Mouse (Mus musculus) myocyte (in vitro differentiated cells): ENCODE data around the gene Samd8. TPM values are rescaled to one million over a fixed set of nuclear protein-coding genes. Genes with fewer than 3 reads are reported as not detected.

Source experiments
- H3K27me3 ChIP-seq: one replicate; pipeline ENCODE4 v1.6.1; 2011; ENCODE audit not compliant: control insufficient read depth, insufficient read depth, insufficient read length
- H3K36me3 ChIP-seq: one replicate; pipeline ENCODE4 v1.6.1; 2011; ENCODE audit not compliant: control insufficient read depth, insufficient read depth
- H3K4me2 ChIP-seq: one replicate; pipeline ENCODE4 v1.6.1; 2011; ENCODE audit warnings: low read depth, control low read depth
- H3K4me3 ChIP-seq: one replicate; pipeline ENCODE4 v1.5.1; 2011; ENCODE audit warnings: mild to moderate bottlenecking, control low read depth, moderate library complexity
- H3K79me2 ChIP-seq: one replicate; pipeline ENCODE4 v1.6.1; 2011; ENCODE audit not compliant: control insufficient read depth, insufficient read depth
- H3ac ChIP-seq: one replicate; pipeline ENCODE4 v1.6.1; 2011; ENCODE audit not compliant: control insufficient read depth, insufficient read length
- CEBPB ChIP-seq: IDR thresholded peaks from 2 replicates; pipeline ENCODE4 v1.6.1; 2011; ENCODE audit warnings: mild to moderate bottlenecking, moderate library complexity; ENCODE audit not compliant: poor library complexity, insufficient read depth, severe bottlenecking
- E2F4 ChIP-seq: IDR thresholded peaks from one replicate; pipeline ENCODE4 v1.6.1; 2011; ENCODE audit warnings: mild to moderate bottlenecking, control low read depth, moderate library complexity; ENCODE audit not compliant: insufficient read depth
- MAX ChIP-seq: IDR thresholded peaks from one replicate; pipeline ENCODE4 v1.6.1; 2011; ENCODE audit warnings: low read depth, mild to moderate bottlenecking, control low read depth
- MYOD1 ChIP-seq, 3 experiments: IDR thresholded peaks; one replicate each; pipeline ENCODE4 v1.6.1; 2011; ENCODE audit warnings: control low read depth in 2 of 3, low read depth in 2 of 3, mild to moderate bottlenecking in 2 of 3, moderate library complexity in 1 of 3; ENCODE audit not compliant: insufficient read length in 2 of 3, control insufficient read depth in 1 of 3
- MYOG ChIP-seq, 3 experiments: IDR thresholded peaks; one replicate each; pipeline ENCODE4 v1.6.1; 2011; ENCODE audit warnings: control low read depth in 2 of 3, low read depth in 2 of 3, mild to moderate bottlenecking in 2 of 3; ENCODE audit not compliant: insufficient read length in 2 of 3, control insufficient read depth in 1 of 3, insufficient read depth in 1 of 3
- POLR2A ChIP-seq: IDR thresholded peaks from one replicate; pipeline ENCODE4 v1.6.1; 2011; ENCODE audit warnings: low read depth, mild to moderate bottlenecking, control low read depth, moderate library complexity; ENCODE audit not compliant: insufficient read length
- POLR2AphosphoS2 ChIP-seq: IDR thresholded peaks from one replicate; pipeline ENCODE4 v1.6.1; 2011; ENCODE audit warnings: low read depth, control low read depth; ENCODE audit not compliant: insufficient read length
- REST ChIP-seq: IDR thresholded peaks from one replicate; pipeline ENCODE4 v1.6.1; 2011; ENCODE audit warnings: mild to moderate bottlenecking, control low read depth, moderate library complexity; ENCODE audit not compliant: insufficient read depth, insufficient read length
- SRF ChIP-seq: IDR thresholded peaks from one replicate; pipeline ENCODE4 v1.6.1; 2011; ENCODE audit warnings: low read depth; ENCODE audit not compliant: control insufficient read depth, insufficient read length
- TCF12 ChIP-seq: IDR thresholded peaks from one replicate; pipeline ENCODE4 v1.6.1; 2011; ENCODE audit warnings: mild to moderate bottlenecking, control low read depth; ENCODE audit not compliant: poor library complexity, insufficient read depth, severe bottlenecking
- TCF3 ChIP-seq: IDR thresholded peaks from one replicate; pipeline ENCODE4 v1.6.1; 2011; ENCODE audit warnings: low read depth, control low read depth; ENCODE audit not compliant: insufficient read length
- USF1 ChIP-seq: IDR thresholded peaks from one replicate; pipeline ENCODE4 v1.6.1; 2011; ENCODE audit warnings: low read depth, mild to moderate bottlenecking, control low read depth, moderate library complexity
- polyA plus RNA-seq: library from polyadenylated mRNA; unstranded; fragments of >200 nt; fragmentation: generic; extraction: Trizol; gene quantifications from one replicate; pipeline ENCODE4 v1.2.1, GENCODE M21; 2012; ENCODE audit warnings: missing spikeins

Samd8 gene
- polyA plus RNA-seq, 1 experiment: 27.8 TPM

- Histone ChIP-seq H3K4me2 (peak overlapping the region; percentile 88), H3K79me2 (peaks cover 19% of the 10 kb centered on the region), H3K36me3 (no peaks in the 10 kb centered on the region), H3K27me3 (no peaks in the 10 kb centered on the region), H3K4me3 (peak overlapping the region; percentile 11), H3ac (no peak overlapping the region)
- TF ChIP-seq MAX (no peak), CEBPB (no peak), E2F4 (no peak), POLR2AphosphoS2 (no peak), TCF3 (no peak), TCF12 (no peak)
These were observed 2.7 kb upstream of the Samd8 start for GRCm38 (mm10) chr14:21747436-21748141.

GRCm38 (mm10) chr14:21748142-21748870, 2.0 kb upstream of the Samd8 start:
- TF ChIP-seq TCF3: peak; percentile 50
- TF ChIP-seq MYOD1 (IDR thresholded peaks at IDR 0.05; ENCODE audit: control insufficient read depth in 1 of 3, insufficient read length in 2 of 3, low read depth in 2 of 3): peak; percentile 83 to 99 (median 99)
- no peak for TF ChIP-seq E2F4
- TF ChIP-seq SRF: no peak
- TF ChIP-seq MYOG (IDR thresholded peaks at IDR 0.05; ENCODE audit: control insufficient read depth in 1 of 3, insufficient read depth in 1 of 3, insufficient read length in 2 of 3, low read depth in 2 of 3): peak in 2 of 3 experiments; percentile 6 to 81
- peak; percentile 83 for TF ChIP-seq TCF12
- H3K36me3 ChIP-seq: no peaks in the 10 kb centered on the region

GRCm38 (mm10) chr14:21750881-21751542, 681 bp downstream of the Samd8 start, which contains the start of gene Dusp13:
Gene Dusp13 (minus strand): TSS chr14:21751181.
- Histone ChIP-seq H3K36me3 (no peaks in the 10 kb centered on the region), H3ac (peak within 1 kb of the TSS; percentile 65), H3K79me2 (peaks cover 54% of the 10 kb centered on the region), H3K27me3 (no peaks in the 10 kb centered on the region), H3K4me2 (peak within 1 kb of the TSS; percentile 90), H3K4me3 (peak within 1 kb of the TSS; percentile 91)
- no peak for TF ChIP-seq MAX
- no peak for TF ChIP-seq TCF3
- TF ChIP-seq E2F4: no peak
- TF ChIP-seq SRF: no peak
- peak in 1 of 3 experiments; percentile 16 for TF ChIP-seq MYOG (IDR thresholded peaks at IDR 0.05; ENCODE audit: control insufficient read depth in 1 of 3, insufficient read depth in 1 of 3, insufficient read length in 2 of 3, low read depth in 2 of 3)
- no peak for TF ChIP-seq CEBPB
- TF ChIP-seq REST: no peak
- TF ChIP-seq TCF12: no peak
- peak in 1 of 3 experiments; percentile 52 for TF ChIP-seq MYOD1 (IDR thresholded peaks at IDR 0.05; ENCODE audit: control insufficient read depth in 1 of 3, insufficient read length in 2 of 3, low read depth in 2 of 3)
- TF ChIP-seq POLR2A: peak; percentile 56
- no peak for TF ChIP-seq USF1
- no peak for TF ChIP-seq POLR2AphosphoS2

More at GRCm38 (mm10) chr14:21748142-21748870, 2.0 kb upstream of the Samd8 start:
- Histone ChIP-seq H3K4me2 (peak overlapping the region; percentile 88), H3ac (no peak overlapping the region), H3K27me3 (no peaks in the 10 kb centered on the region), H3K79me2 (peaks cover 27% of the 10 kb centered on the region), H3K4me3 (peak overlapping the region; percentile 11)

GRCm38 (mm10) chr14:21752411-21752810, 2.1 kb downstream of the Samd8 start:
- H3K4me2 ChIP-seq: peak overlapping the region; percentile 90
- no peak for TF ChIP-seq TCF3
- no peak for TF ChIP-seq MAX
- no peak for TF ChIP-seq POLR2A
- TF ChIP-seq MYOD1 (IDR thresholded peaks at IDR 0.05; ENCODE audit: control insufficient read depth in 1 of 3, insufficient read length in 2 of 3, low read depth in 2 of 3): no peak
- no peak for TF ChIP-seq TCF12
- TF ChIP-seq REST: no peak
- no peak for TF ChIP-seq MYOG (IDR thresholded peaks at IDR 0.05; ENCODE audit: control insufficient read depth in 1 of 3, insufficient read depth in 1 of 3, insufficient read length in 2 of 3, low read depth in 2 of 3)
- no peak for TF ChIP-seq POLR2AphosphoS2
- TF ChIP-seq E2F4: no peak
- no peak for TF ChIP-seq CEBPB
- TF ChIP-seq USF1: no peak
- peak overlapping the region; percentile 91 for H3K4me3 ChIP-seq
- H3K79me2 ChIP-seq: peaks cover 68% of the 10 kb centered on the region
- H3K27me3 ChIP-seq: no peaks in the 10 kb centered on the region
- no peak overlapping the region for H3ac ChIP-seq
- no peaks in the 10 kb centered on the region for H3K36me3 ChIP-seq
